Mouse (Mus musculus) intestine, postnatal 0 days (tissue): ENCODE results near the gene Vmn1r197. TPM values are rescaled to one million over a fixed set of nuclear protein-coding genes. Genes with fewer than 3 reads are reported as not detected.
"Not testable (repeated sequence)": the region's sequence is repeated elsewhere in the genome, so short reads cannot be mapped to it uniquely, and the experiment has no call there.

ENCODE experiments used
- ATAC-seq: fragments of 200-750 bp; cut with Nextera tagmentation; 2 replicates; pipeline ENCODE4 v1.8.0; 2017; ENCODE audit warnings: mild to moderate bottlenecking, moderate TSS enrichment, moderate library complexity
- H3K27ac ChIP-seq: fragments of 300-500 bp; sonication (generic); 2 replicates; pipeline ENCODE4 v1.5.1; 2014; ENCODE audit warnings: mild to moderate bottlenecking, low read depth, low read length, moderate library complexity
- H3K27me3 ChIP-seq: fragments of 300-500 bp; sonication (generic); replicated peaks from 2 replicates; pipeline ENCODE4 v1.6.1; 2014; ENCODE audit warnings: low read length, mixed read lengths; ENCODE audit not compliant: control insufficient read depth, insufficient read depth
- H3K36me3 ChIP-seq: fragments of 300-500 bp; sonication (generic); 2 replicates; pipeline ENCODE4 v1.6.1; 2014; ENCODE audit warnings: mild to moderate bottlenecking, moderate library complexity; ENCODE audit not compliant: control insufficient read depth, insufficient read depth
- H3K4me1 ChIP-seq: fragments of 300-500 bp; sonication (generic); replicated peaks from 2 replicates; pipeline ENCODE4 v1.6.1; 2014; ENCODE audit warnings: antibody characterized with exemption, low read length, mixed read lengths; ENCODE audit not compliant: control insufficient read depth, insufficient read depth
- H3K4me2 ChIP-seq: fragments of 300-500 bp; sonication (generic); replicated peaks from 2 replicates; pipeline ENCODE4 v1.6.1; 2014; ENCODE audit warnings: low read depth, mild to moderate bottlenecking, moderate library complexity
- H3K4me3 ChIP-seq: fragments of 300-500 bp; sonication (generic); 2 replicates; pipeline ENCODE4 v1.5.1; 2014; ENCODE audit warnings: low read depth, low read length
- H3K9ac ChIP-seq: fragments of 300-500 bp; sonication (generic); 2 replicates; pipeline ENCODE4 v1.6.1; 2014; ENCODE audit warnings: mild to moderate bottlenecking, low read depth, low read length
- H3K9me3 ChIP-seq: fragments of 300-500 bp; sonication (generic); 2 replicates; pipeline ENCODE4 v1.6.1; 2016; ENCODE audit warnings: mixed run types; ENCODE audit not compliant: control insufficient read depth
- CTCF ChIP-seq: sonication (generic); IDR thresholded peaks from 2 replicates; pipeline ENCODE4 v1.5.1; 2016; ENCODE audit warnings: low read depth, mild to moderate bottlenecking, control low read depth, antibody characterized with exemption, moderate library complexity
- WGBS: fragments of 180-500 bp; shearing (Covaris S2); extraction: QIAGEN DNeasy Blood & Tissue Kit; methylation state at CpG from one replicate; pipeline ENCODE4 v1.1.7; 2014; 5-methylcytosine and 5-hydroxymethylcytosine counted together
- polyA plus RNA-seq: library from polyadenylated mRNA; unstranded; fragments of >200 nt; fragmentation: Nextera tagmentation; extraction: Ambion mirVana; gene quantifications from 2 replicates; pipeline ENCODE4 v1.2.1, GENCODE M21; 2015

Vmn1r197 gene
- polyA plus RNA-seq, result not detected in 2 replicates

DNA sequence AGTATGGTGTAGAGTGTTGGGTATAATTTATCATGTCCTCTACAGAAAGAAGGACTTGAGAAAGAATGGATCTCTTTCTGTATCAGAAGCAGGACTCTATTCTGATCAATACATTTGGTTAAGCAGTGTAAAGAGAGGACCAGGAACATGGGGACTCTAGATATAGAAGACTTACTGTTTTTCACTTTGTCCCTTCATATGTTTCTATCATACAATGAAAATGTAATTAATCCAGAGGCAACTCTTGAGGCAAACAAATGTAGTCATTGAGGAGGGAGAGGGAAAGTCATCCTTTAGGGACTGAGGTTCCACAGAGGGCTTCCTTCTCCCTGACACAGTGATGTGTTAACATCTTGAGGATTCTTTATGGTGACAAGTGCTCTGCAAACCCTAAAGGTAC lies at the start of gene Vmn1r197:
Vmn1r197 (plus strand) TSS at position 301 of the 400 bp plus-strand sequence.
- H3K27me3 ChIP-seq, result no peaks in the 10 kb centered on the region
- no peak within 1 kb of the TSS for H3K4me3 ChIP-seq
- H3K9ac ChIP-seq, result no peak within 1 kb of the TSS
- no peak within 1 kb of the TSS for H3K4me2 ChIP-seq
- H3K36me3 ChIP-seq, result no peaks in the 10 kb centered on the region
- H3K9me3 ChIP-seq, result no peaks in the 10 kb centered on the region
- H3K4me1 ChIP-seq, result no peaks in the 10 kb centered on the region
- ATAC-seq, result no peak
- no peak for TF ChIP-seq CTCF
- H3K27ac ChIP-seq, result no peak within 1 kb of the TSS

DNA sequence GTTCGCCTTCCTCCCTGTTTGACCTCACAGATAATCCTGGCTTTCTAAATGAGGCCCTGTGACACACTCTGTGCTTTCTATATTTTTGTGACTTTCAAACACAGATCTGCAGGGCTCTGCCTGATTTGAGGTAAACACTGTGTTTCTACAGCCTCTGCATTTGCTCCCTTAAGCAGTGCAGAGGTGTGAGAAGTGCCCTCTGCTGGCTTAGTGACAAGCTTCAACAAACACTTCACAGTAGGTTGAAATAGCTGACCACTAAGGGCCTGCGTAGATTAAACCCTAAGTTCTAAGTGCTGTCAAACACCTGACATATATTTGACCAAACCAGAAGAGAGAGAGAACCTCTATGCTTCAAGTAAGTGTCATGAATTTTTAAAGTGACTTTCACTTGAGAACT lies 39.8 kb upstream of the Vmn1r197 start:
- Histone ChIP-seq H3K4me3 (no peak overlapping the region), H3K27ac (no peak overlapping the region), H3K36me3 (no peaks in the 10 kb centered on the region), H3K4me1 (no peaks in the 10 kb centered on the region), H3K9ac (no peak overlapping the region), H3K4me2 (no peak overlapping the region), H3K27me3 (no peaks in the 10 kb centered on the region), H3K9me3 (no peaks in the 10 kb centered on the region)
- peak; percentile 52 for TF ChIP-seq CTCF
- 64% methylated on average over 2 of the region's 2 CpGs for WGBS
- ATAC-seq, result no peak

DNA sequence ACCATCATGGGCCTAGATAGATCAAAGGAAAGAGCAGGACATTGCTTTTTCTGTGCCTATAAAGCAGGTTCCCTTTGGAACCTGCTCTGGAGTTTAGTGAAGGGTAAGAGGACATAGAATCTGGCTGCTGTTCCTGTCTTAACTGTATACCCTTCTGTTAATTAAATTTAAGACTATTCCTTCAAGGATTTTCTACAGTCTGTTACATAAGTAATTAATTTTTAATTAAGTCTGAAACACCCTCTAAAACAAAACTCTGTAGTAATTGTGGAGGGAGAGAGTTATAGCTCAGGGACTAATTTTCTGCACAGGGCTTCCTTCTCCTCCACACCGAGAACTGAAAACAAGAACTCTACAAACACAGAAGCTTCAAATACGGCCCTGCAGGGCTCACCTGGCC lies 34.8 kb upstream of the Vmn1r197 start, which contains the start of gene Vmn1r196:
Vmn1r196 (plus strand) TSS at position 301 of the 400 bp plus-strand sequence.
- no peak for TF ChIP-seq CTCF
- Histone ChIP-seq H3K27ac (no peak within 1 kb of the TSS), H3K4me3 (no peak within 1 kb of the TSS), H3K4me2 (no peak within 1 kb of the TSS), H3K27me3 (no peaks in the 10 kb centered on the region), H3K9me3 (no peaks in the 10 kb centered on the region), H3K36me3 (no peaks in the 10 kb centered on the region), H3K4me1 (no peaks in the 10 kb centered on the region), H3K9ac (no peak within 1 kb of the TSS)
- ATAC-seq, result no peak
- WGBS, result 65% methylated on average over 2 of the region's 2 CpGs

DNA sequence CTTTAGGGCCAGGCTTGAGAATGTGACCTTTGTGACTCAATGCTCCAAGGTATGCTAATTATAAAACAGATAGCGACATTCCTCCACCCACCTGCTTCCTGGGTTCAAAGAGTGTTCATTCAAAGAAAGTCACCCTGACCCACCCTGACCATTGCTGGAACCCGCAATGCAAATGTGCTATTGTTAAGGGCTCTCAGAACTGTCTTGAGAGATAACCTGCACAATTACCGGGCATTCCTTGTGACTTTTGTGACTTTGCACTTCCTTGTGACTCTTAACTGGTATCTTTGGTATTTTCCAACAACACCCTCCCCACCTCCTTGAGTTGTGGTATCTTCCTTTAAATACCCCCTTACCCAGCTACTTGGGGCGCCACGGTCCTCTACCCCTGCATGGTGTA lies 16.3 kb upstream of the Vmn1r197 start:
- not testable (repeated sequence) for H3K9ac ChIP-seq, H3K4me1 ChIP-seq, H3K9me3 ChIP-seq, H3K4me2 ChIP-seq, ATAC-seq, H3K27me3 ChIP-seq, H3K27ac ChIP-seq, H3K4me3 ChIP-seq, H3K36me3 ChIP-seq
- WGBS, result 71% methylated on average over 5 of the region's 5 CpGs

DNA sequence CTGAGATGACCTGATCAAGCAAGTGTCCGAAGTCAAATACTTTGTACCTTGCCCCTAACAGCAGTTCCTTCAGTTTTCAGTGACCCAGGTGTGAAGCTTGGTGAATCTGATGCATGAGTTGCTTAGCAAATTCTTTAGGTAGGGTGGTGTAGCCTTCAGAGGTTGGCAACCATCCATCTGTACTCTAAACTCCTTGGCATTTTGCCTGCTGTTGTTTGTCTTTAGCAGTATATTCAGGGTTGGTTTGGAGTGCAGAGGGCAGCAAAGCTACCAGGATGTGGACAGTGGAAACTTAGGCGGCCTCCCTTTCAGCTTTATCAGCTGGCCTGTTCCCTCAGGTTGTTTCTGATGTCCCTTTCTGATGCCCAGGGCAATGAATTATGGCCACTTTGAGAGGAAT lies 9.0 kb upstream of the Vmn1r197 start:
- no peak overlapping the region for H3K27ac ChIP-seq
- H3K4me1 ChIP-seq, result no peaks in the 10 kb centered on the region
- WGBS, result 66% methylated on average over 2 of the region's 2 CpGs
- no peaks in the 10 kb centered on the region for H3K36me3 ChIP-seq
- H3K4me3 ChIP-seq, result no peak overlapping the region
- no peak overlapping the region for H3K9ac ChIP-seq
- H3K27me3 ChIP-seq, result no peaks in the 10 kb centered on the region
- no peaks in the 10 kb centered on the region for H3K9me3 ChIP-seq
- TF ChIP-seq CTCF, result no peak
- no peak overlapping the region for H3K4me2 ChIP-seq
- ATAC-seq, result peak; percentile 61

DNA sequence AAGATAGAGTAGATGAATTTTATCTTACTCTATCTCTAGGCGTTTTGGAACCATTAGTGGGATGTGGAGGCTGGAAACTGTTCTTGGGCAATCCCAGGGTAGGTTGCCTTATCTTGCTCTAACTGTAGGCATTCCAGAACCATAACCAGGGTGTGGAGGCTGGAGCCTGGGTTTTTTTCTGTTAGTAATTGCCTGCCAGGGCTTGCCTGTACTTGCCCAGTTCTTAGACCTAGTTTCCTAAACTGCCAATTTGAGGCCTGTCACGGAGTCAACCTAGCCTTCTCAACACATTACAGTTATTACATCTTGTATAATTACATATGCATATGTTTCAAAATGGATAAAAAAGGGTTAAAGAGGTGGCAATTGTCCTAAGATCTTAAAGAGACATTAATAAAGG lies 7.0 kb upstream of the Vmn1r197 start:
- 83% methylated on average over 2 of the region's 2 CpGs for WGBS
- Histone ChIP-seq H3K4me2 (no peak overlapping the region), H3K36me3 (no peaks in the 10 kb centered on the region), H3K27ac (no peak overlapping the region), H3K27me3 (no peaks in the 10 kb centered on the region), H3K4me1 (no peaks in the 10 kb centered on the region), H3K4me3 (no peak overlapping the region), H3K9ac (no peak overlapping the region), H3K9me3 (no peaks in the 10 kb centered on the region)
- no peak for TF ChIP-seq CTCF
- ATAC-seq, result no peak

DNA sequence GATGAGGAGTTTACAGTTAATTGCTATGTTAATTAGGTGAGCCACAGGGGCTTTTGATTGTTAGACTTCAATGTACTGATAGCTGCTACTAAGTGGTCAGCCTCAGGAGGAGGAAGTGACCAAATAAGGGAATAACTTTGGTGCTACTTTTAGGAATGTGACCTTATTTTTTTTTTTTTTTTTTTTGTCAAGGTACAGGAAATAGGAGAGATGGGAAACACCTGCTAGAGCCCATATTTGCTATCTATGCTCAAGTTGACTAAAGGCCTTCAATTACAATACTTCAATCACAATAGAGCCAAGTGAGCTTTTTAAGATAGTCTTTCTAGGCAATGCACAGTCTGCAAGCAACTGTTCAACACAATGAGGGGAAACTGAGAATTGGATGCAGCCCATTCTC lies 4.3 kb upstream of the Vmn1r197 start:
- Histone ChIP-seq H3K4me1 (no peaks in the 10 kb centered on the region), H3K36me3 (no peaks in the 10 kb centered on the region), H3K9ac (no peak overlapping the region), H3K9me3 (no peaks in the 10 kb centered on the region), H3K4me3 (no peak overlapping the region), H3K4me2 (no peak overlapping the region), H3K27me3 (no peaks in the 10 kb centered on the region), H3K27ac (no peak overlapping the region)
- TF ChIP-seq CTCF, result no peak
- no peak for ATAC-seq
